Mouse (Mus musculus) G1E (cell line): ENCODE measurements around the gene Rcsd1. TPM values are rescaled to one million over a fixed set of nuclear protein-coding genes. Genes with fewer than 3 reads are reported as not detected.

ENCODE experiments used
- ATAC-seq: 2 replicates; pipeline ENCODE4 v1.8.0; 2016; ENCODE audit warnings: mild to moderate bottlenecking; ENCODE audit not compliant: insufficient number of reproducible peaks, poor library complexity, low FRiP score, severe bottlenecking; ENCODE audit errors: extremely low read depth
- DNase-seq: peaks from one replicate; pipeline ENCODE4 v3.0.0; 2012; ENCODE audit warnings: low spot score
- H3K27me3 ChIP-seq: 2 replicates; pipeline ENCODE4 v1.6.1; 2012; ENCODE audit warnings: mild to moderate bottlenecking, low read length, inconsistent platforms; ENCODE audit not compliant: insufficient read depth
- H3K36me3 ChIP-seq: replicated peaks from 2 replicates; pipeline ENCODE3; 2012; ENCODE audit warnings: mild to moderate bottlenecking, inconsistent platforms
- H3K4me1 ChIP-seq: 2 replicates; pipeline ENCODE4 v1.6.1; 2012; ENCODE audit warnings: low read depth, low read length, inconsistent platforms, mixed read lengths; ENCODE audit not compliant: insufficient read depth
- H3K4me3 ChIP-seq: 2 replicates; pipeline ENCODE4 v1.5.1; 2012; ENCODE audit warnings: low read depth, mild to moderate bottlenecking, inconsistent platforms, low read length, moderate library complexity, mixed read lengths
- H3K9me3 ChIP-seq: replicated peaks from 2 replicates; pipeline ENCODE4 v1.6.1; 2012; ENCODE audit warnings: inconsistent platforms
- CTCF ChIP-seq: IDR thresholded peaks from 2 replicates; pipeline ENCODE4 v1.5.1; 2012; ENCODE audit warnings: low read depth, low read length, inconsistent platforms, mixed read lengths
- GATA1 ChIP-seq: IDR thresholded peaks from 2 replicates; pipeline ENCODE4 v1.6.1; 2012; ENCODE audit warnings: borderline replicate concordance, low read length, inconsistent platforms, mixed read lengths
- GATA2 ChIP-seq: IDR thresholded peaks from 2 replicates; pipeline ENCODE4 v1.6.1; 2012; ENCODE audit warnings: low read depth, low read length, inconsistent platforms, borderline replicate concordance
- POLR2AphosphoS5 ChIP-seq: IDR thresholded peaks from 2 replicates; pipeline ENCODE4 v1.6.1; 2012; ENCODE audit warnings: low read depth, low read length, inconsistent platforms; ENCODE audit not compliant: insufficient replicate concordance
- TAL1 ChIP-seq: conservative IDR thresholded peaks from 2 replicates; pipeline ENCODE4 v1.6.1; 2012; ENCODE audit warnings: low read depth, low read length, inconsistent platforms, mixed read lengths
- polyA plus RNA-seq: library from polyadenylated mRNA; stranded (reverse); fragments of >175 nt; gene quantifications from 2 replicates; pipeline ENCODE4 v1.2.3, GENCODE M21; 2012
- total RNA-seq, 2 experiments: library from RNA; stranded (forward) in 1 of 2; stranded (reverse) in 1 of 2; fragments of 200-1000 nt in 1 of 2; fragments of >200 nt in 1 of 2; fragmentation: Nextera tagmentation in 1 of 2; gene quantifications; 2 replicates each; pipeline ENCODE4 v1.2.3; 2014 to 2017

Gene Rcsd1
- total and polyA plus RNA-seq, 3 experiments: 15.8 to 27.3 (median 16.1) TPM

GRCm38 (mm10) chr1:165662426-165663192, 46.9 kb downstream of the Rcsd1 start:
- Histone ChIP-seq H3K9me3 (no peaks in the 10 kb centered on the region), H3K4me3 (no peak overlapping the region), H3K27me3 (peaks cover 10% of the 10 kb centered on the region; the same call in 1 of the 2 replicates), H3K36me3 (peaks cover 83% of the 10 kb centered on the region), H3K4me1 (peaks cover 21% of the 10 kb centered on the region)
- ATAC-seq (no peak), DNase-seq (no peak)
- TF ChIP-seq POLR2AphosphoS5 (no peak), GATA1 (no peak), GATA2 (no peak), CTCF (no peak), TAL1 (no peak)

GRCm38 (mm10) chr1:165661725-165662124, 47.8 kb downstream of the Rcsd1 start:
- H3K4me3 ChIP-seq: no peak overlapping the region

GRCm38 (mm10) chr1:165661191-165661590, 48.4 kb downstream of the Rcsd1 start:
- Histone ChIP-seq H3K36me3 (peaks cover 81% of the 10 kb centered on the region), H3K27me3 (peaks cover 10% of the 10 kb centered on the region; the same call in 1 of the 2 replicates), H3K4me3 (no peak overlapping the region), H3K4me1 (peaks cover 11% of the 10 kb centered on the region), H3K9me3 (no peaks in the 10 kb centered on the region)
- DNase-seq: no peak
- no peak for ATAC-seq
- TF ChIP-seq CTCF (no peak), GATA1 (no peak), TAL1 (no peak), GATA2 (no peak), POLR2AphosphoS5 (no peak)

More at GRCm38 (mm10) chr1:165661725-165662124, 47.8 kb downstream of the Rcsd1 start:
- Histone ChIP-seq H3K9me3 (no peaks in the 10 kb centered on the region), H3K36me3 (peaks cover 80% of the 10 kb centered on the region), H3K27me3 (peaks cover 10% of the 10 kb centered on the region; the same call in 1 of the 2 replicates), H3K4me1 (peaks cover 14% of the 10 kb centered on the region)
- ATAC-seq (no peak), DNase-seq (no peak)
- no peak for TF ChIP-seq GATA1
- TF ChIP-seq CTCF: no peak
- TF ChIP-seq GATA2: no peak
- TF ChIP-seq POLR2AphosphoS5: no peak
- TF ChIP-seq TAL1: no peak

- Histone ChIP-seq H3K27me3 (peaks cover 9% of the 10 kb centered on the region; the same call in 1 of the 2 replicates), H3K4me3 (no peak overlapping the region), H3K9me3 (no peaks in the 10 kb centered on the region), H3K36me3 (peaks cover 80% of the 10 kb centered on the region), H3K4me1 (peaks cover 11% of the 10 kb centered on the region)
- no peak for ATAC-seq
- TF ChIP-seq TAL1 (no peak), GATA1 (no peak), CTCF (peak; percentile 69), GATA2 (no peak), POLR2AphosphoS5 (no peak)
- no peak for DNase-seq
Measured at GRCm38 (mm10) chr1:165660774-165661173, 48.8 kb downstream of the Rcsd1 start.

- H3K27me3 ChIP-seq: peaks cover 6% of the 10 kb centered on the region; the same call in 1 of the 2 replicates
- peaks cover 83% of the 10 kb centered on the region for H3K36me3 ChIP-seq
- no peaks in the 10 kb centered on the region for H3K9me3 ChIP-seq
- TF ChIP-seq POLR2AphosphoS5 (no peak), GATA1 (no peak), CTCF (peak; percentile 76), TAL1 (no peak), GATA2 (no peak)
- ATAC-seq (peak; percentile 47; the same call in 1 of the 2 replicates), DNase-seq (peak; percentile 43)
- H3K4me1 ChIP-seq: peaks cover 13% of the 10 kb centered on the region
- no peak overlapping the region for H3K4me3 ChIP-seq
Measured at GRCm38 (mm10) chr1:165658602-165659001, 51.0 kb downstream of the Rcsd1 start.

DNA sequence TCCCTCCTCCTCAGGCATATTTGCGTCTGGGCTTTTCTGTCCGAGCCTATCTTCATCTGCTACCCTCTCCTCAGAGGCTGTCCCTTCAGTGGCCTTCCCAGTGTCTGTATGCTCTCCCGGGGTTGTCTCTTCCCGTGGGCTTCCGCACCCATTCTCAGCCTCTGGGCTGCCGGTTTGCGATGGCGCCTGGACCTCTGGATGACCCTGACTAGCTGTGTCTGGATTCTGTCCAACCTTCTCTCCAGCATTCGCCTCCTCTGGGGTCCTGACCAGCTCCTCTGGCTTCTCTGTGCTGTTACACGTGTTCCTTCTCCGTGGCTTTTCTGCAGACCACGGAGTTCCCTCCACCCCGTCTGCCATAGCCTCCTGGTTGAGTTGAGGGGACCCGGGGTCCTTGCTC, 54.1 kb downstream of the Rcsd1 start:
- Histone ChIP-seq H3K27me3 (peaks cover 2% of the 10 kb centered on the region; the same call in 1 of the 2 replicates), H3K4me3 (no peak overlapping the region), H3K36me3 (peaks cover 84% of the 10 kb centered on the region), H3K9me3 (no peaks in the 10 kb centered on the region), H3K4me1 (peaks cover 23% of the 10 kb centered on the region)
- no peak for DNase-seq
- TF ChIP-seq CTCF: no peak
- TF ChIP-seq GATA1: no peak
- no peak for TF ChIP-seq GATA2
- no peak for TF ChIP-seq POLR2AphosphoS5
- no peak for TF ChIP-seq TAL1
- ATAC-seq: no peak
